Mouse (Mus musculus): ENCODE measurements around the gene Abhd14b. TPM values are rescaled to one million over a fixed set of nuclear protein-coding genes. Genes with fewer than 3 reads are reported as not detected.

Abhd14b gene
- polyA plus RNA-seq, 2 experiments, result 44.6 to 54.5 TPM

- Histone ChIP-seq H3K36me3 (ENCODE audit: control insufficient read depth, insufficient read depth, low read length) (peaks cover 45% of the 10 kb centered on the region), H3K4me3 (replicated peaks; ENCODE audit: low read length) (no peak overlapping the region), H3K27me3 (ENCODE audit: control insufficient read depth, insufficient read depth, low read length) (no peaks in the 10 kb centered on the region), H3K4me2 (replicated peaks; ENCODE audit: low read depth, low read length, severe bottlenecking) (no peak overlapping the region), H3K27ac (replicated peaks; ENCODE audit: low read depth, low read length) (no peak overlapping the region), H3K9ac (ENCODE audit: low read depth, low read length, severe bottlenecking) (no peak overlapping the region), H3K4me1 (ENCODE audit: control insufficient read depth, insufficient read depth, low read length) (peaks cover 11% of the 10 kb centered on the region), H3K9me3 (ENCODE audit: control insufficient read depth, low read length) (no peaks in the 10 kb centered on the region)
- WGBS, result 94% methylated on average over 7 of the region's 7 CpGs
- no peak for TF ChIP-seq POLR2A (IDR thresholded peaks at IDR 0.05; ENCODE audit: borderline replicate concordance, extremely low read depth, insufficient read depth, insufficient read length)
- DNase-seq (ENCODE audit: low spot score) (no peak), ATAC-seq (ENCODE audit: low FRiP score, low read depth) (no peak)
These were observed 33.3 kb downstream of the Abhd14b start for GRCm38 (mm10) chr9:106480541-106480940.

- ATAC-seq (ENCODE audit: low FRiP score, low read depth) (no peak), DNase-seq (ENCODE audit: low spot score) (no peak)
- TF ChIP-seq POLR2A (IDR thresholded peaks at IDR 0.05; ENCODE audit: borderline replicate concordance, extremely low read depth, insufficient read depth, insufficient read length), result no peak
- Histone ChIP-seq H3K9ac (ENCODE audit: low read depth, low read length, severe bottlenecking) (no peak overlapping the region), H3K36me3 (ENCODE audit: control insufficient read depth, insufficient read depth, low read length) (peaks cover 48% of the 10 kb centered on the region), H3K4me1 (ENCODE audit: control insufficient read depth, insufficient read depth, low read length) (peaks cover 11% of the 10 kb centered on the region), H3K27me3 (ENCODE audit: control insufficient read depth, insufficient read depth, low read length) (no peaks in the 10 kb centered on the region), H3K4me2 (replicated peaks; ENCODE audit: low read depth, low read length, severe bottlenecking) (no peak overlapping the region), H3K4me3 (replicated peaks; ENCODE audit: low read length) (no peak overlapping the region), H3K27ac (replicated peaks; ENCODE audit: low read depth, low read length) (no peak overlapping the region), H3K9me3 (ENCODE audit: control insufficient read depth, low read length) (no peaks in the 10 kb centered on the region)
- 95% methylated on average over 15 of the region's 15 CpGs for WGBS
These were observed 33.8 kb downstream of the Abhd14b start for GRCm38 (mm10) chr9:106481075-106481474.

GRCm38 (mm10) chr9:106481676-106482075, 34.4 kb downstream of the Abhd14b start:
- ATAC-seq (ENCODE audit: low FRiP score, low read depth), result no peak
- 88% methylated on average over 13 of the region's 13 CpGs for WGBS
- peaks cover 53% of the 10 kb centered on the region for H3K36me3 ChIP-seq (ENCODE audit: control insufficient read depth, insufficient read depth, low read length)

GRCm38 (mm10) chr9:106482578-106483115, 35.4 kb downstream of the Abhd14b start:
- H3K36me3 ChIP-seq (ENCODE audit: control insufficient read depth, insufficient read depth, low read length), result peaks cover 53% of the 10 kb centered on the region

More at GRCm38 (mm10) chr9:106481676-106482075, 34.4 kb downstream of the Abhd14b start:
- H3K27ac ChIP-seq (replicated peaks; ENCODE audit: low read depth, low read length), result no peak overlapping the region
- peaks cover 6% of the 10 kb centered on the region for H3K4me1 ChIP-seq (ENCODE audit: control insufficient read depth, insufficient read depth, low read length)
- H3K4me2 ChIP-seq (replicated peaks; ENCODE audit: low read depth, low read length, severe bottlenecking), result no peak overlapping the region
- no peaks in the 10 kb centered on the region for H3K9me3 ChIP-seq (ENCODE audit: control insufficient read depth, low read length)
- no peak overlapping the region for H3K4me3 ChIP-seq (replicated peaks; ENCODE audit: low read length)
- no peak for TF ChIP-seq POLR2A (IDR thresholded peaks at IDR 0.05; ENCODE audit: borderline replicate concordance, extremely low read depth, insufficient read depth, insufficient read length)
- DNase-seq (ENCODE audit: low spot score), result no peak
- no peaks in the 10 kb centered on the region for H3K27me3 ChIP-seq (ENCODE audit: control insufficient read depth, insufficient read depth, low read length)
- H3K9ac ChIP-seq (ENCODE audit: low read depth, low read length, severe bottlenecking), result no peak overlapping the region

GRCm38 (mm10) chr9:106483136-106483535, 35.9 kb downstream of the Abhd14b start:
- no peak overlapping the region for H3K4me2 ChIP-seq (replicated peaks; ENCODE audit: low read depth, low read length, severe bottlenecking)
- H3K4me1 ChIP-seq (ENCODE audit: control insufficient read depth, insufficient read depth, low read length), result peaks cover under 1% of the 10 kb centered on the region; the same call in 1 of the 2 replicates
- H3K9me3 ChIP-seq (ENCODE audit: control insufficient read depth, low read length), result no peaks in the 10 kb centered on the region
- no peak overlapping the region for H3K27ac ChIP-seq (replicated peaks; ENCODE audit: low read depth, low read length)
- 93% methylated on average over 10 of the region's 10 CpGs for WGBS
- H3K9ac ChIP-seq (ENCODE audit: low read depth, low read length, severe bottlenecking), result no peak overlapping the region
- DNase-seq (ENCODE audit: low spot score), result no peak
- no peak for TF ChIP-seq POLR2A (IDR thresholded peaks at IDR 0.05; ENCODE audit: borderline replicate concordance, extremely low read depth, insufficient read depth, insufficient read length)
- H3K27me3 ChIP-seq (ENCODE audit: control insufficient read depth, insufficient read depth, low read length), result no peaks in the 10 kb centered on the region
- ATAC-seq (ENCODE audit: low FRiP score, low read depth), result no peak
- no peak overlapping the region for H3K4me3 ChIP-seq (replicated peaks; ENCODE audit: low read length)
- H3K36me3 ChIP-seq (ENCODE audit: control insufficient read depth, insufficient read depth, low read length), result peaks cover 53% of the 10 kb centered on the region

More at GRCm38 (mm10) chr9:106482578-106483115, 35.4 kb downstream of the Abhd14b start:
- DNase-seq (ENCODE audit: low spot score) (no peak), ATAC-seq (ENCODE audit: low FRiP score, low read depth) (no peak)
- no peak overlapping the region for H3K4me3 ChIP-seq (replicated peaks; ENCODE audit: low read length)
- no peak overlapping the region for H3K9ac ChIP-seq (ENCODE audit: low read depth, low read length, severe bottlenecking)
- peaks cover 5% of the 10 kb centered on the region for H3K4me1 ChIP-seq (ENCODE audit: control insufficient read depth, insufficient read depth, low read length)
- no peaks in the 10 kb centered on the region for H3K27me3 ChIP-seq (ENCODE audit: control insufficient read depth, insufficient read depth, low read length)
- no peak overlapping the region for H3K4me2 ChIP-seq (replicated peaks; ENCODE audit: low read depth, low read length, severe bottlenecking)
- no peak for TF ChIP-seq POLR2A (IDR thresholded peaks at IDR 0.05; ENCODE audit: borderline replicate concordance, extremely low read depth, insufficient read depth, insufficient read length)
- WGBS, result 91% methylated on average over 17 of the region's 17 CpGs
- H3K27ac ChIP-seq (replicated peaks; ENCODE audit: low read depth, low read length), result no peak overlapping the region
- H3K9me3 ChIP-seq (ENCODE audit: control insufficient read depth, low read length), result no peaks in the 10 kb centered on the region
